Mouse (Mus musculus) hindbrain, embryonic 10.5 days (tissue): Measurements from ENCODE around the gene Cpm. TPM values are rescaled to one million over a fixed set of nuclear protein-coding genes. Genes with fewer than 3 reads are reported as not detected.

Source experiments
- DNase-seq: peaks from one replicate; pipeline ENCODE4 v3.0.0-alpha.2; 2017; ENCODE audit warnings: low spot score
- H3K27ac ChIP-seq: fragments of 300-500 bp; sonication (generic); 2 replicates; pipeline ENCODE4 v1.5.1; 2016; ENCODE audit warnings: mild to moderate bottlenecking, moderate library complexity
- H3K27me3 ChIP-seq: fragments of 300-500 bp; sonication (generic); 2 replicates; pipeline ENCODE4 v1.6.1; 2016; ENCODE audit warnings: mild to moderate bottlenecking; ENCODE audit not compliant: poor library complexity, insufficient read depth, severe bottlenecking
- H3K36me3 ChIP-seq: fragments of 300-500 bp; sonication (generic); 2 replicates; pipeline ENCODE4 v1.6.1; 2016; ENCODE audit warnings: mild to moderate bottlenecking, moderate library complexity
- H3K4me1 ChIP-seq: fragments of 300-500 bp; sonication (generic); replicated peaks from 2 replicates; pipeline ENCODE4 v1.6.1; 2016; ENCODE audit warnings: mild to moderate bottlenecking
- H3K4me3 ChIP-seq: fragments of 300-500 bp; sonication (generic); 2 replicates; pipeline ENCODE4 v1.5.1; 2016; ENCODE audit warnings: mild to moderate bottlenecking, moderate library complexity
- H3K9me3 ChIP-seq: fragments of 300-500 bp; sonication (generic); 2 replicates; pipeline ENCODE4 v1.6.1; 2016; ENCODE audit warnings: mild to moderate bottlenecking, moderate library complexity
- WGBS: fragments of 180-500 bp; shearing (Covaris S2); methylation state at CpG from one replicate; pipeline ENCODE4 v1.1.7; 2016; 5-methylcytosine and 5-hydroxymethylcytosine counted together
- polyA plus RNA-seq: library from polyadenylated mRNA; unstranded; fragments of >200 nt; fragmentation: Nextera tagmentation; extraction: Ambion mirVana; gene quantifications from 2 replicates; pipeline ENCODE4 v1.2.1, GENCODE M21; 2016

The Cpm gene
- polyA plus RNA-seq, 1 experiment from 2014 or later, result 5.9 TPM

GRCm38 (mm10) chr10:117621616-117622533 lies 7.4 kb upstream of the Cpm start:
- Histone ChIP-seq H3K36me3 (no peaks in the 10 kb centered on the region), H3K9me3 (no peaks in the 10 kb centered on the region), H3K4me3 (no peak overlapping the region), H3K27me3 (peaks cover 7% of the 10 kb centered on the region), H3K4me1 (no peaks in the 10 kb centered on the region), H3K27ac (no peak overlapping the region)
- 92% methylated on average over 12 of the region's 12 CpGs for WGBS
- DNase-seq, result no peak

- no peak for DNase-seq
- peaks cover 21% of the 10 kb centered on the region for H3K27me3 ChIP-seq
Measured at GRCm38 (mm10) chr10:117623358-117623757, 5.9 kb upstream of the Cpm start.

GRCm38 (mm10) chr10:117624222-117624621 lies 5.1 kb upstream of the Cpm start:
- H3K4me3 ChIP-seq, result no peak overlapping the region
- DNase-seq, result no peak
- peaks cover 30% of the 10 kb centered on the region for H3K27me3 ChIP-seq
- H3K9me3 ChIP-seq, result no peaks in the 10 kb centered on the region
- WGBS, result 71% methylated on average over 3 of the region's 3 CpGs
- no peak overlapping the region for H3K27ac ChIP-seq
- no peaks in the 10 kb centered on the region for H3K36me3 ChIP-seq
- H3K4me1 ChIP-seq, result peaks cover 11% of the 10 kb centered on the region

More at GRCm38 (mm10) chr10:117623358-117623757, 5.9 kb upstream of the Cpm start:
- H3K4me3 ChIP-seq, result no peak overlapping the region
- H3K27ac ChIP-seq, result no peak overlapping the region
- H3K4me1 ChIP-seq, result peaks cover 3% of the 10 kb centered on the region; the same call in 1 of the 2 replicates
- no peaks in the 10 kb centered on the region for H3K9me3 ChIP-seq
- no peaks in the 10 kb centered on the region for H3K36me3 ChIP-seq

- Histone ChIP-seq H3K4me3 (no peak overlapping the region), H3K27ac (no peak overlapping the region), H3K27me3 (peaks cover 37% of the 10 kb centered on the region), H3K36me3 (no peaks in the 10 kb centered on the region), H3K4me1 (peaks cover 18% of the 10 kb centered on the region), H3K9me3 (no peaks in the 10 kb centered on the region)
- no peak for DNase-seq
- WGBS, result 77% methylated on average over 9 of the region's 9 CpGs
Measured at GRCm38 (mm10) chr10:117624655-117625497, 4.4 kb upstream of the Cpm start.

GRCm38 (mm10) chr10:117625500-117626296 lies 3.6 kb upstream of the Cpm start:
- peaks cover 19% of the 10 kb centered on the region for H3K4me1 ChIP-seq
- no peaks in the 10 kb centered on the region for H3K9me3 ChIP-seq
- H3K36me3 ChIP-seq, result no peaks in the 10 kb centered on the region
- WGBS, result 64% methylated on average over 9 of the region's 9 CpGs
- H3K27ac ChIP-seq, result no peak overlapping the region
- no peak overlapping the region for H3K4me3 ChIP-seq
- peaks cover 45% of the 10 kb centered on the region for H3K27me3 ChIP-seq
- no peak for DNase-seq

GRCm38 (mm10) chr10:117626297-117626613 lies 3.0 kb upstream of the Cpm start:
- DNase-seq, result no peak
- Histone ChIP-seq H3K36me3 (no peaks in the 10 kb centered on the region), H3K4me3 (no peak overlapping the region), H3K9me3 (no peaks in the 10 kb centered on the region), H3K27me3 (peaks cover 50% of the 10 kb centered on the region), H3K27ac (no peak overlapping the region), H3K4me1 (peaks cover 19% of the 10 kb centered on the region)
- WGBS, result 85% methylated on average over 3 of the region's 3 CpGs

- no peak overlapping the region for H3K27ac ChIP-seq
- H3K9me3 ChIP-seq, result no peaks in the 10 kb centered on the region
- peaks cover 58% of the 10 kb centered on the region for H3K27me3 ChIP-seq
- H3K4me3 ChIP-seq, result no peak overlapping the region
- WGBS, result 77% methylated on average over 7 of the region's 7 CpGs
- DNase-seq, result no peak
- H3K4me1 ChIP-seq, result peaks cover 19% of the 10 kb centered on the region
- no peaks in the 10 kb centered on the region for H3K36me3 ChIP-seq
Measured at GRCm38 (mm10) chr10:117626840-117627615, 2.3 kb upstream of the Cpm start.

- Histone ChIP-seq H3K36me3 (no peaks in the 10 kb centered on the region), H3K27me3 (peaks cover 59% of the 10 kb centered on the region), H3K4me3 (no peak overlapping the region), H3K9me3 (no peaks in the 10 kb centered on the region), H3K27ac (no peak overlapping the region), H3K4me1 (peaks cover 19% of the 10 kb centered on the region)
- DNase-seq, result no peak
- 58% methylated on average over 7 of the region's 7 CpGs for WGBS
Measured at GRCm38 (mm10) chr10:117627616-117627930, 1.7 kb upstream of the Cpm start.

GRCm38 (mm10) chr10:117627949-117628348 lies 1.4 kb upstream of the Cpm start:
- Histone ChIP-seq H3K4me1 (peaks cover 19% of the 10 kb centered on the region), H3K27me3 (peaks cover 59% of the 10 kb centered on the region), H3K9me3 (no peaks in the 10 kb centered on the region), H3K36me3 (no peaks in the 10 kb centered on the region), H3K4me3 (no peak overlapping the region), H3K27ac (no peak overlapping the region)
- no peak for DNase-seq
- WGBS, result 47% methylated on average over 6 of the region's 6 CpGs

- 3% methylated on average over 25 of the region's 25 CpGs for WGBS
- no peak for DNase-seq
Measured at GRCm38 (mm10) chr10:117628363-117629168, 734 bp upstream of the Cpm start.

GRCm38 (mm10) chr10:117630176-117630575 lies 876 bp downstream of the Cpm start:
- no peaks in the 10 kb centered on the region for H3K36me3 ChIP-seq
- peaks cover 59% of the 10 kb centered on the region for H3K27me3 ChIP-seq
- no peak for DNase-seq
- WGBS, result 29% methylated on average over 8 of the region's 8 CpGs
- H3K9me3 ChIP-seq, result no peaks in the 10 kb centered on the region
- H3K4me3 ChIP-seq, result peak overlapping the region; percentile 68
- no peak overlapping the region for H3K27ac ChIP-seq
- peaks cover 19% of the 10 kb centered on the region for H3K4me1 ChIP-seq

More at GRCm38 (mm10) chr10:117628363-117629168, 734 bp upstream of the Cpm start:
- Histone ChIP-seq H3K36me3 (no peaks in the 10 kb centered on the region), H3K27me3 (peaks cover 59% of the 10 kb centered on the region), H3K9me3 (no peaks in the 10 kb centered on the region), H3K4me3 (peak overlapping the region; percentile 68), H3K4me1 (peaks cover 19% of the 10 kb centered on the region), H3K27ac (peak overlapping the region; percentile 69)
